9 mouse cellular contexts compared by ENCODE assay signal in the genomic region with DNA sequence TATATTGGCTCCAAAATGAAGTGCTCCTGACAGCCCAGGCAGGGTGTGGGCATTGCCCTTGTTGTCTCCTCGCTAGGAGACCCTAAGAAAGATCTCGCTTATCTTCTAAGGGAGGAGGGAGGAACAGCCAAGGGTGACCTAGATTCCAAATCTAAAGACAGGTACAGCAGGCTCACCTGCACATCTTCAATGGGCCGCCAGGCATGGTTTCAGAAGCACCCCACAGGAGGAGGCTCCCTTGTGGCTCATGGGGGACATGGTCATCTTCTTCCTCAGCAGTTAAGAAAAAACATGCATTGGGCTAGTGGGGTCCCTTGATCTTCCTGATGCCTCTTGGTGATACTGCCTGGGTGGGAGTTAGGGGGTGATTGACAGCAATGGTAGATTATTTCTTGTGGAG.
DNase-seq lines count a peak whose midpoint lies in the region; ATAC-seq and TF ChIP-seq lines count a peak whose summit lies in the region.
"Had no signal": no experiment of that assay in that cellular context is flagged by ENCODE, and none has a peak within 500 bp of the region (broad histone marks: within the 10 kb centered on the region; RNA-seq: fewer than 3 reads in every experiment).

No protein-coding gene starts in this region.

- no peaks in the 10 kb centered on the region for H3K27me3 ChIP-seq in forebrain, embryonic 13.5 days
- peaks cover 5% of the 10 kb centered on the region; the same call in 1 of the 2 replicates for H3K27me3 ChIP-seq in forebrain, embryonic 10.5 days (ENCODE audit: poor library complexity, severe bottlenecking)
- no peaks in the 10 kb centered on the region for H3K27me3 ChIP-seq in lung, embryonic 14.5 days (ENCODE audit: insufficient read depth, low read length)
- H3K27me3 ChIP-seq in midbrain, embryonic 14.5 days (ENCODE audit: control insufficient read depth, insufficient read depth, low read length) = no peaks in the 10 kb centered on the region

- TF ChIP-seq POLR2A in lung, adult 2 months (IDR thresholded peaks at IDR 0.05; ENCODE audit: borderline replicate concordance, extremely low read depth, low read depth, low read length) = no peak

- no peak for TF ChIP-seq CTCF in lung, embryonic 14.5 days (IDR thresholded peaks at IDR 0.05; ENCODE audit: low read depth)
- TF ChIP-seq CTCF in lung, adult 2 months (IDR thresholded peaks at IDR 0.05; ENCODE audit: insufficient read depth, low read length) = no peak

- WGBS in forebrain, embryonic 13.5 days = 85% methylated on average over 3 of the region's 3 CpGs
- WGBS in forebrain, embryonic 10.5 days = 79% methylated on average over 3 of the region's 3 CpGs
- 51% methylated on average over 3 of the region's 3 CpGs for WGBS in lung, embryonic 14.5 days
- 81% methylated on average over 3 of the region's 3 CpGs for WGBS in lung, adult 2 months
- whole genome bisulfite sequencing in midbrain, embryonic 14.5 days = 65% methylated on average over 3 of the region's 3 CpGs

- H3K36me3 ChIP-seq in forebrain, embryonic 13.5 days (ENCODE audit: poor library complexity, severe bottlenecking) = no peaks in the 10 kb centered on the region
- H3K36me3 ChIP-seq in forebrain, embryonic 10.5 days (replicated peaks) = no peaks in the 10 kb centered on the region
- H3K36me3 ChIP-seq in lung, embryonic 14.5 days (ENCODE audit: insufficient read depth) = no peaks in the 10 kb centered on the region
- no peaks in the 10 kb centered on the region for H3K36me3 ChIP-seq in midbrain, embryonic 14.5 days (ENCODE audit: control insufficient read depth, insufficient read depth, low read length)

- H3K27ac ChIP-seq in forebrain, embryonic 13.5 days = peak overlapping the region; percentile 81
- H3K27ac ChIP-seq in forebrain, embryonic 10.5 days = no peak overlapping the region; the same call in 1 of the 2 replicates
- H3K27ac ChIP-seq in lung, embryonic 14.5 days (ENCODE audit: low read depth) = no peak overlapping the region
- H3K27ac ChIP-seq in midbrain, embryonic 14.5 days (replicated peaks; ENCODE audit: low read depth, low read length) = peak overlapping the region; percentile 80
- H3K27ac ChIP-seq: liver, embryonic 14.5 days had no signal

- no peak overlapping the region; the same call in 1 of the 2 replicates for H3K4me2 ChIP-seq in forebrain, embryonic 13.5 days
- peak overlapping the region; percentile 39; the same call in 1 of the 2 replicates for H3K4me2 ChIP-seq in lung, embryonic 14.5 days
- H3K4me2 ChIP-seq in midbrain, embryonic 14.5 days (ENCODE audit: low read length) = peak overlapping the region; percentile 35; the same call in 1 of the 2 replicates

- no peak overlapping the region for H3K9ac ChIP-seq in forebrain, embryonic 13.5 days
- no peak overlapping the region for H3K9ac ChIP-seq in lung, embryonic 14.5 days
- H3K9ac ChIP-seq in midbrain, embryonic 14.5 days (replicated peaks; ENCODE audit: low read length) = peak overlapping the region; percentile 41; the same call in 1 of the 2 replicates
- H3K9ac ChIP-seq: liver, embryonic 14.5 days had no signal

- DNase-seq in forebrain, embryonic 10.5 days (ENCODE audit: extremely low spot score, low spot score) = no peak
- DNase-seq in lung, embryonic 14.5 days = no peak
- DNase-seq in lung, adult 2 months = no peak
- DNase-seq in midbrain, embryonic 14.5 days = no peak
- peak; percentile 45 for DNase-seq in thymus, postnatal 25 days
- no peak for DNase-seq in lung, postnatal 10 days

- H3K9me3 ChIP-seq in forebrain, embryonic 13.5 days (replicated peaks) = no peaks in the 10 kb centered on the region
- no peaks in the 10 kb centered on the region for H3K9me3 ChIP-seq in forebrain, embryonic 10.5 days
- no peaks in the 10 kb centered on the region for H3K9me3 ChIP-seq in lung, embryonic 14.5 days (ENCODE audit: low read depth, low read length)
- no peaks in the 10 kb centered on the region for H3K9me3 ChIP-seq in midbrain, embryonic 14.5 days (ENCODE audit: control insufficient read depth, low read length)

- H3K4me3 ChIP-seq in forebrain, embryonic 13.5 days = no peak overlapping the region
- H3K4me3 ChIP-seq in forebrain, embryonic 10.5 days = no peak overlapping the region
- no peak overlapping the region for H3K4me3 ChIP-seq in lung, embryonic 14.5 days (ENCODE audit: low read depth, low read length)
- H3K4me3 ChIP-seq in lung, adult 2 months (replicated peaks; ENCODE audit: extremely low read depth, low read depth, low read length) = no peak overlapping the region
- H3K4me3 ChIP-seq in midbrain, embryonic 14.5 days (replicated peaks; ENCODE audit: low read depth, low read length) = no peak overlapping the region

- no peak for ATAC-seq in forebrain, embryonic 13.5 days
- ATAC-seq in lung, embryonic 14.5 days (ENCODE audit: insufficient read depth) = no peak; the same call in 1 of the 2 replicates
- ATAC-seq in midbrain, embryonic 14.5 days (ENCODE audit: low FRiP score, low TSS enrichment) = no peak
- ATAC-seq in cerebellum, adult (ENCODE audit: insufficient number of reproducible peaks, low FRiP score, low TSS enrichment) = no peak

- peaks cover 43% of the 10 kb centered on the region for H3K4me1 ChIP-seq in forebrain, embryonic 13.5 days
- peaks cover 42% of the 10 kb centered on the region for H3K4me1 ChIP-seq in forebrain, embryonic 10.5 days
- peaks cover 8% of the 10 kb centered on the region; the same call in 1 of the 2 replicates for H3K4me1 ChIP-seq in lung, embryonic 14.5 days (ENCODE audit: insufficient read depth)
- peaks cover 8% of the 10 kb centered on the region; the same call in 1 of the 2 replicates for H3K4me1 ChIP-seq in lung, adult 2 months (ENCODE audit: control insufficient read depth, insufficient read depth, low read length)
- peaks cover 35% of the 10 kb centered on the region for H3K4me1 ChIP-seq in midbrain, embryonic 14.5 days (ENCODE audit: control insufficient read depth, insufficient read depth, low read length)

Comparison
In these comparisons a context has a peak if more than half of its experiments do, and no peak if none do; other contexts are left out.
1. H3K27ac ChIP-seq: peak in forebrain, embryonic 13.5 days (single experiment) and midbrain, embryonic 14.5 days (single experiment); none in forebrain, embryonic 10.5 days (single experiment) and lung, embryonic 14.5 days (single experiment).